Mouse (Mus musculus) bone marrow macrophage, adult 2 months (primary cell): ENCODE results near the gene Ctbs.

Experiments
- CTCF ChIP-seq: IDR thresholded peaks from 2 replicates; pipeline ENCODE4 v1.5.1; 2012; ENCODE audit warnings: low read depth, mild to moderate bottlenecking, low read length, moderate library complexity
- POLR2A ChIP-seq: IDR thresholded peaks from 2 replicates; pipeline ENCODE4 v1.6.1; 2012; ENCODE audit warnings: mild to moderate bottlenecking, low read depth, low read length, borderline replicate concordance

DNA sequence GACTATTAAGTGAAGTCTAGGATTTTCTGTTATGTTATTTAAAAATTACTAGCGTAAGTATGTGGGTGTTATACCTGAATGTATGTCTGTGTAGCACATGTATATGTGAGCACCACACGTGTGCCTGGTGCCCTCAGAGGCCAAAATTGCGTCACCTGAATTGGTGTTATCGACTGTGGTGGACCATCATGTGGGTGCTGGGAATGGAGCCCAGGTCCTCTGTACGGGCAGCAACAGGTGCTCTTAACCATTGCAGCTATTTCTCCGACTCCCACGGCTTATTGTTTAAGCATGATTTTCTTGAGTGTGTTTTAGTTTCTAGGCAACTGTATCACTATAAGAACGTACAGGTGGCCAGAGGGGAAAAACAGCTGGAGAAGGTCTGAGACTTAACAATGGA lies 13.5 kb upstream of the Ctbs start:
- no peak for TF ChIP-seq CTCF
- no peak for TF ChIP-seq POLR2A
